Mouse (Mus musculus) heart, postnatal 14 days (tissue): ENCODE results near the gene Pex12. TPM values are rescaled to one million over a fixed set of nuclear protein-coding genes. Genes with fewer than 3 reads are reported as not detected.
"Not testable (repeated sequence)": the region's sequence is repeated elsewhere in the genome, so short reads cannot be mapped to it uniquely, and the experiment has no call there.

Source experiments
- DNase-seq, 2 experiments: peaks; one replicate each; pipeline ENCODE4 v3.0.0; 2021 to 2022
- intact Hi-C: fragments of 180-260 bp; cut with DNase I; formaldehyde crosslinking; loops from one replicate; pipeline ENCODE4 v1.15.1; 2025
- total RNA-seq, 2 experiments: library from RNA; stranded (reverse); gene quantifications; 2 replicates each; pipeline ENCODE4 v1.2.3; 2021

Pex12 gene
- total RNA-seq, 2 experiments from 2014 or later = 9.3 to 13.6 TPM

- intact Hi-C loops = no loop called here
- peak; percentile 94 to 95 for DNase-seq
These were observed 10.8 kb downstream of the Pex12 start for GRCm38 (mm10) chr11:83291375-83292250.

- no peak for DNase-seq
- intact Hi-C loops = no loop called here
These were observed 12.8 kb downstream of the Pex12 start for GRCm38 (mm10) chr11:83289633-83290032.

- intact Hi-C loops = no loop called here
- no peak for DNase-seq
These were observed 13.3 kb downstream of the Pex12 start for GRCm38 (mm10) chr11:83289036-83289435.

GRCm38 (mm10) chr11:83286566-83286965 is 15.8 kb downstream of the Pex12 start, which contains the start of gene Slfn14:
TSS of gene Slfn14 (minus strand) at chr11:83286726.
- no peak for DNase-seq
- intact Hi-C loops = no loop called here

- no peak for DNase-seq
- intact Hi-C loops = no loop called here
These were observed 16.8 kb downstream of the Pex12 start for GRCm38 (mm10) chr11:83285627-83286026.

- DNase-seq = no peak
- intact Hi-C loops = no loop called here
These were observed 20.3 kb downstream of the Pex12 start for GRCm38 (mm10) chr11:83282084-83282483.

- intact Hi-C loops = no loop called here
- peak; percentile 70 to 77 for DNase-seq
These were observed 22.7 kb downstream of the Pex12 start for GRCm38 (mm10) chr11:83279691-83280090.

- intact Hi-C loops = no loop called here
- no peak for DNase-seq
These were observed 23.4 kb downstream of the Pex12 start for GRCm38 (mm10) chr11:83279024-83279423.

- DNase-seq = no peak
- intact Hi-C loops = no loop called here
These were observed 26.1 kb downstream of the Pex12 start for GRCm38 (mm10) chr11:83276251-83276650.

- peak in 1 of 2 experiments; percentile 18 for DNase-seq
- intact Hi-C loops = no loop called here
These were observed 30.2 kb downstream of the Pex12 start for GRCm38 (mm10) chr11:83271951-83272843.

- intact Hi-C loops = no loop called here
- DNase-seq = peak; percentile 75 to 78
These were observed 31.0 kb downstream of the Pex12 start for GRCm38 (mm10) chr11:83271151-83271950.

GRCm38 (mm10) chr11:83270842-83271150 is 31.6 kb downstream of the Pex12 start:
- intact Hi-C loops = no loop called here
- DNase-seq = no peak

GRCm38 (mm10) chr11:83263146-83263545 is 39.2 kb downstream of the Pex12 start:
- intact Hi-C loops = no loop called here
- DNase-seq = no peak

GRCm38 (mm10) chr11:83262673-83263072 is 39.7 kb downstream of the Pex12 start:
- intact Hi-C loops = no loop called here

GRCm38 (mm10) chr11:83257211-83257610 is 45.2 kb downstream of the Pex12 start:
- DNase-seq, intact Hi-C loops: not testable (repeated sequence)

More at GRCm38 (mm10) chr11:83262673-83263072, 39.7 kb downstream of the Pex12 start:
- DNase-seq = no peak

Other genes with a start within 250 kb of the Pex12 start
- gene Slfn2, start 237.5 kb downstream of the Pex12 start, total RNA-seq = 1 to 10 TPM; 3.5 to 4.8 TPM
- gene Slfn1, start 185.7 kb downstream of the Pex12 start, total RNA-seq = under 1 TPM in 1 of 2 experiments, not detected in 1; 0.41 TPM
- gene Slfn4, start 127.4 kb downstream of the Pex12 start, total RNA-seq = under 1 TPM; 0.12 to 0.20 TPM
- 1 to 10 TPM; 3.4 to 4.6 TPM for gene Slfn3, start 111.3 kb downstream of the Pex12 start, total RNA-seq
- gene Slfn14, start 15.9 kb downstream of the Pex12 start, total RNA-seq = under 1 TPM; 0.07 to 0.19 TPM
- gene Ap2b1, start 3.6 kb downstream of the Pex12 start, total RNA-seq = 10 to 100 TPM; 52.6 to 58.6 TPM
- gene Rasl10b, start 106.6 kb upstream of the Pex12 start, total RNA-seq = 10 to 100 TPM; 30.4 to 31.9 TPM
- under 1 TPM in 1 of 2 experiments, not detected in 1; 0.24 TPM for gene Gas2l2, start 126.9 kb upstream of the Pex12 start, total RNA-seq
- not detected for gene 1700020L24Rik, start 135.1 kb upstream of the Pex12 start, total RNA-seq
- 1 to 10 TPM; 7.6 to 9.6 TPM for gene Mmp28, start 160.5 kb upstream of the Pex12 start, total RNA-seq
- 10 to 100 TPM; 37.8 to 38.5 TPM for gene Taf15, start 170.5 kb upstream of the Pex12 start, total RNA-seq
- gene Heatr9, start 219.6 kb upstream of the Pex12 start, total RNA-seq = not detected
- under 1 TPM in 1 of 2 experiments, not detected in 1; 0.93 TPM for gene Ccl5, start 227.9 kb upstream of the Pex12 start, total RNA-seq